Mouse (Mus musculus): Measurements from ENCODE around the gene Olfr243.

Gene Olfr243

DNA sequence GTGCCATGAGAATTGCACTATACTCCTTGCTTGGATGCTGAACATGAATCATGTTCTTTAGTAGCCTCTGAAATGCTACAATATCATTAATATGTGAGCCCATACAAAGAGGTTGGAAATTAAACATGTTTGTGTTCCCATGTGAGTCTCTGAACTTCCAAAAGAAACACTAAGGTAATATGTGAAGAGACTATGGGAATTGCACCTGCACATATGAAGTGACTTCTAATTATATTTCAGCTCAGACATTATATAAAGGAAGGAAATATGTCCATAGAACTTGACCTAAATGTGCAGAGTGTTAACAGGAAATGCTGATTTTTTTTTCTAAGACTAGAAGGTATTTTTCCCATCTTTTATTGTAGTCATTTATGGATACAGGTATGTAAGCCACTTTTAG is at the start of gene Olfr243:
TSS of gene Olfr243 (plus strand) at position 301 of the 400 bp plus-strand sequence.
- TF ChIP-seq GATA4 (IDR thresholded peaks at IDR 0.05; ENCODE audit: insufficient replicate concordance, low read length) = no peak

DNA sequence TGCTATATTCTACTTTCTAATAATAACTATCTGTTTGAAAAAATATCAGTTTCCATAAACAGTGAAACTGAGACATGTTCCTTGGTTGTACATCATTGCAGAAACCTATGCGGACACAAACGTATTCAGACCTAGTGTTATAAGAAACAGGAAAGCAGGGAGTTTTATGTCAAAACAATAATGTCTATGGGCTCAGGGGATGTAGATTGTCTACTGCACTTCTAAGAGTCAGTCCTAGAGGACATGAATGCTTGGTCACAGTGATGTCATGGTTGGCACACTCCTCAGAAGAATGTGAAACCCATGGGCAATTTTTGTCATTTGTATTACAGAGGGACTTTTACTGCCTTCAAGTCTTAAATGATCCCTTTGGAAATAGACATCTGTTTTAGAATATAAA is 43.4 kb upstream of the Olfr243 start, which contains the start of gene Olfr624:
TSS of gene Olfr624 (minus strand) at position 101 of the 400 bp plus-strand sequence.
- no peak for TF ChIP-seq GATA4 (IDR thresholded peaks at IDR 0.05; ENCODE audit: insufficient replicate concordance, low read length)

DNA sequence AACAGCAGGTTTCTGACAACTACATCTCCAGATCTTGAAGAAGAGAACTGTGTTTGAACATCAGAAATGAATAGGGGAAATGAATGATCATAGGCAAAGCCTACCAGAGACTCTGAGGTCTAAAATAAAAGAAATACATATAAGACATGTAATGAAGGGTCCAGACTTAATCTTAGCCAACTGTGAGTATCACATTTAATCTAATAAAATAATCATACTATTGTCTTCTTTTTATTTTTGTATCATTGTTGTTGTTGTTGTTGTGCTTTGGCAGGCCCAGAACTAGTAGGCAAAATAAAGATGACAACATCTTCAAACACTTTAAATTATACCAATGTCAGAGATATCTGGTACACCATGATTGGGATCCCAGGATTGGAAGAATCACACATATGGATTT is 32.1 kb upstream of the Olfr243 start, which contains the start of gene Olfr625-ps1:
TSS of gene Olfr625-ps1 (plus strand) at position 301 of the 400 bp plus-strand sequence.
- TF ChIP-seq GATA4 (IDR thresholded peaks at IDR 0.05; ENCODE audit: insufficient replicate concordance, low read length) = no peak

DNA sequence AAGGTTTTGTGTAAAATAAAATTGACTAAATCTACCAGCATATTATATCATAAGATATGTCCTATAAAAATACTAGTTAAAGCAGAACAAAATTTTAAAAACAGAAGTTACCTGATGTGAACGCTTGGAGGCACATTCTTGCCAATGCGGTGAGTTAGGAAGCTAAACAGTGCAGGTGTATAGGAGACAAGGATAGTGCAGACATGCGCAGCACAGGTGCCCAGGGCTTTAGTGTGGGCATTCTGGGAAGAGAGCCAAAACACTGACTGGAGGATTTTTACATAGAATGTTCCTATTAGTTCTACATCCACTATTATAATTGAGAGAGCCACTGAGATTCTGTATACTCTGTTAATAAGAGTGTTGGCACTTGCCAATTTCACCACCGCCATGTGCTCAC is 15.0 kb upstream of the Olfr243 start:
- no peak for TF ChIP-seq GATA4 (IDR thresholded peaks at IDR 0.05; ENCODE audit: insufficient replicate concordance, low read length)

DNA sequence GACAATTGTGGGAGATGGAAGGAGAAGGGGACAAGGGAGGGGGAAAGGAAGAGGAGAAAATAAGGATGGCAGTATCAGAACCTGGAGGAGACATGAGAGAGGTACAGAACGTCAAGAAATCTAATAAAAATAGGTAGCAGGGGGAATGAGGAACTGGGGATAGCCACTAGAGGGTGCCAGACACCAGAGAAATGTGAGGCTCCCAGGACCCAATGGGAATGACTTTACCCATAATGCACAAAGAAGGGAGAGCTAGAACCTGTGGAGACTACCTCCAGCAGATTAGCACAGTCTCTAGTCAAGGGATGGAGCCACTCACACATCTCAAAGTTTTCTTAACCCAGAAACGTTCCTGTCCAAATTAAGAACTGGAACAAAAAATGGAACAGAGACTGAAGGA is 2.4 kb upstream of the Olfr243 start:
- no peak for TF ChIP-seq GATA4 (IDR thresholded peaks at IDR 0.05; ENCODE audit: insufficient replicate concordance, low read length)

DNA sequence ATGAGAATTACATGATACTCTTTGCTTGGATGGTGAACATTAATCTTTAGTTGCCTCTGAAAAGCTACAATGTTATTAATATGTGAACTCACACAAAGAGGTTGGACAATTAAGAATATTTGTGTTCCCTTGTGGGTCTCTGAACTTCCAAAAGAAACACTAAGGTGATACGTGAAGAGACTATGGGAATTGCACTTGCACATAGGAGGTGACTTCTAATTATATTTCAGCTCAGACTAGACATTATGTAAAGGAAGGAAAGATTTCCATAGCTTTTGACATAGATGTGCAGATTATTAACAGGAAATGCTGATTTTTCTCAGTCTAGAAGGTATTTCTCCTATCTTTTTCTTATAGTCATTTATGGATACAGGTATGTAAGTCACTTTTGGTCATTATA is 15.6 kb downstream of the Olfr243 start, which contains the start of gene Olfr628:
TSS of gene Olfr628 (plus strand) at position 301 of the 400 bp plus-strand sequence.
- no peak for TF ChIP-seq GATA4 (IDR thresholded peaks at IDR 0.05; ENCODE audit: insufficient replicate concordance, low read length)

DNA sequence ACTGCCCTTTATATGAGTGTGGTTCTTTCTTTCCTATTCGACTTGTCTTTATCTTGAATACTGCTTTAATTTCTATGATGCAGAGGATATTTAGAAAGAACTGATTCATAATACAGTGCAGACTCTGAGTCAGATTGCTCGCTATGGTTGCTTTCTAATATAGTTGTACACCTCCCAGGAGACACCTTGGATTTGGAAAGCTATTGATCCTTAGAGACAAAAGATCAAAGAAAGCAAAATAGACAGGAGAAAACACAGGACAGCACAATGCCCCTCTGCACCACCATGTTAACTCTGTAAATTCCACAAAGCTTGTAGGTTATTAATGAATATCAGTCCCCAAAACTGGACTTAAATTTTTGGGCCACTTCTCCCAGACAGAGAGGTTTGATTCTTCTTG is 30.4 kb downstream of the Olfr243 start, which contains the start of gene Olfr629:
TSS of gene Olfr629 (minus strand) at position 101 of the 400 bp plus-strand sequence.
- no peak for TF ChIP-seq GATA4 (IDR thresholded peaks at IDR 0.05; ENCODE audit: insufficient replicate concordance, low read length)

DNA sequence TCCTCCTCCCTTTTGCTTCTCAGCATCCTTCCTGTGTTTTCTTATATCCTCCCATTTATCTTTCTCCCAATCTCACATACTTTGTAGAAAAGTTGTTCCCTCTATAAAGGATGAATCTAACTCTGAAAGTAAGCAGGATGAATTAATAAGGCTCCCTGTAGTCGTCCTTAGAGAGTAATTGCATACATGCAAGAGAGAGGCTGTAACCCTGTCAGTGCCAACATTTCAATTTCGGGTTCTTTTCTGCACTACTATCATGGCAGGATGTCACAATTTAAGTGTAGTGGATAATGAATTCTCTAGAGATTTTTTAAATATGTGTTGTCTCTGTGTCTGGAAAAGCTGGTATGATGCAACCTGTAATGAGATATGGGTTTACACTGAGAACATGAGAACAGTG is 42.8 kb downstream of the Olfr243 start, which contains the start of gene Olfr630:
TSS of gene Olfr630 (minus strand) at position 101 of the 400 bp plus-strand sequence.
- no peak for TF ChIP-seq GATA4 (IDR thresholded peaks at IDR 0.05; ENCODE audit: insufficient replicate concordance, low read length)
